Mouse (Mus musculus): ENCODE measurements at regions not wholly inside any gene's neighbourhood (a gene's known extent, or its start where the extent isn't known, plus 50 kb on each side); places are given as distances from the start of the nearest gene placed in this dataset.

- TF ChIP-seq EP300 (IDR thresholded peaks at IDR 0.05) (no peak), CTCF (IDR thresholded peaks at IDR 0.05) (no peak)
Observed at GRCm38 (mm10) chr3:143162444-143162843, 280.6 kb upstream of the Pkn2 start.

Measured in lung, postnatal 0 days (tissue).